Mouse (Mus musculus): ENCODE measurements around the gene Fxyd1.

- TF ChIP-seq CTCF (IDR thresholded peaks at IDR 0.05; ENCODE audit: insufficient read depth, low read depth, low read length) (no peak), POLR2A (IDR thresholded peaks at IDR 0.05; ENCODE audit: insufficient read depth, low read depth, low read length) (no peak)
Observed at GRCm38 (mm10) chr7:31053882-31054447, 3.0 kb downstream of the Fxyd1 start.
